Mouse (Mus musculus) hindbrain, embryonic 12.5 days (tissue): Measurements from ENCODE around the gene Hadhb. TPM values are rescaled to one million over a fixed set of nuclear protein-coding genes. Genes with fewer than 3 reads are reported as not detected.

Source experiments
- ATAC-seq: fragments of 200-750 bp; cut with Nextera tagmentation; 2 replicates; pipeline ENCODE4 v1.8.0; 2017; ENCODE audit warnings: moderate TSS enrichment; ENCODE audit not compliant: low FRiP score
- H3K27ac ChIP-seq: fragments of 300-500 bp; sonication (generic); 2 replicates; pipeline ENCODE4 v1.5.1; 2016; ENCODE audit warnings: mild to moderate bottlenecking
- H3K27me3 ChIP-seq: fragments of 300-500 bp; sonication (generic); 2 replicates; pipeline ENCODE4 v1.6.1; 2016; ENCODE audit warnings: mild to moderate bottlenecking
- H3K36me3 ChIP-seq: fragments of 300-500 bp; sonication (generic); 2 replicates; pipeline ENCODE4 v1.6.1; 2016; ENCODE audit warnings: mild to moderate bottlenecking
- H3K4me1 ChIP-seq: fragments of 300-500 bp; sonication (generic); 2 replicates; pipeline ENCODE4 v1.6.1; 2016
- H3K4me2 ChIP-seq: fragments of 300-500 bp; sonication (generic); replicated peaks from 2 replicates; pipeline ENCODE4 v1.6.1; 2016; ENCODE audit warnings: mild to moderate bottlenecking
- H3K4me3 ChIP-seq: fragments of 300-500 bp; sonication (generic); 2 replicates; pipeline ENCODE4 v1.5.1; 2016; ENCODE audit warnings: mild to moderate bottlenecking
- H3K9ac ChIP-seq: fragments of 300-500 bp; sonication (generic); 2 replicates; pipeline ENCODE4 v1.6.1; 2016; ENCODE audit warnings: mild to moderate bottlenecking, moderate library complexity
- H3K9me3 ChIP-seq: fragments of 300-500 bp; sonication (generic); replicated peaks from 2 replicates; pipeline ENCODE4 v1.6.1; 2016; ENCODE audit warnings: mild to moderate bottlenecking
- WGBS: fragments of 180-500 bp; shearing (Covaris S2); methylation state at CpG from one replicate; pipeline ENCODE4 v1.1.7; 2016; 5-methylcytosine and 5-hydroxymethylcytosine counted together
- polyA plus RNA-seq: library from polyadenylated mRNA; unstranded; fragments of >200 nt; fragmentation: Nextera tagmentation; extraction: Ambion mirVana; gene quantifications from 2 replicates; pipeline ENCODE4 v1.2.1, GENCODE M21; 2016

The Hadhb gene
- polyA plus RNA-seq, 1 experiment from 2014 or later = 84.8 TPM

DNA sequence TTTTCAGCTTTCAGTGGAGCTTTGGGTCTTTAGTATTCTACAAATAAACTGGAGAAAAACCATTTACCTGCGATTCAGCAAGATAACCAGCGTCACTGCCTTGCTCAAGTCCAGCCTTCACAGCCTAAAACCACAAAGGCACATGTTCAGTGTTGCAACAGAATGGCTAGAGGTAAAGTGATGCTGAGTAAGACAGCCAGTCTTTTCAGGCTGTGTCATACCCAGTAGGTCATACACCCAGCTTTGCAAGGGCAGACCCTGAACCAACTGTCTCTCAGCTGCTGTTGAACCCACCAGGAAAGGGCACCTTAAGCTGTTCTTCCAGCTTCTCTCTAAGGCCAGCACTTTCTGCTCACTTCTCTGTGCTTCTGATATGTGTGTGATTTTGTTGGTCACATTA lies 22.9 kb upstream of the Hadhb start:
- no peaks in the 10 kb centered on the region for H3K9me3 ChIP-seq
- ATAC-seq = no peak
- H3K4me1 ChIP-seq = no peaks in the 10 kb centered on the region
- no peaks in the 10 kb centered on the region for H3K27me3 ChIP-seq
- no peak overlapping the region for H3K4me2 ChIP-seq
- H3K4me3 ChIP-seq = no peak overlapping the region
- H3K9ac ChIP-seq = no peak overlapping the region
- 98% methylated on average over 2 of the region's 2 CpGs for WGBS
- no peak overlapping the region for H3K27ac ChIP-seq
- H3K36me3 ChIP-seq = peaks cover 71% of the 10 kb centered on the region

DNA sequence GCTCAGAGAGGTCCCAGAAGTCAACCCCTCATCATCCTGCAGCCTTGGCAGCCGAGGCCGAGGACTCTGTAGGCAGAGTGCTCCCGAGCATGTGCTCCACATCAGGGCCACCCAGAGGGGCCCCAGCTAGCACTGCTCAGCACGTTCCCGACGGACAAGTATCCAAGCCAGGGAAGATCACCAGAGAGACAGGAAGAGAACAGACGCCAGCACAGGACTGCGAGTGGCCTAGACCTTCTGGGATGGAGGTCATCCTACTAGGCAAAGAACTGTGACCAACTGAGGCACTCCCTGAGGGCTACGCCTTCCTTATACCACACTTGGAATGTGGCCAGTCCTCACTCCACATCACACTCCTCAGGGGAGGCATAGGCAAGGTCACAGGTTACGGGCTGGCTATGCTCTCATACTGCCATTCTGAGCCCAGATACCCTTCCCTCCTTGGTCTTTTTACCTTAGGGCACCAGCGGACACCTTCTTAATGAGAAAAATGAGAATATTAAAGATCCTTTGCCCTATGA lies 19.3 kb upstream of the Hadhb start:
- no peaks in the 10 kb centered on the region for H3K9me3 ChIP-seq
- ATAC-seq = no peak
- H3K4me1 ChIP-seq = no peaks in the 10 kb centered on the region
- H3K4me2 ChIP-seq = no peak overlapping the region
- H3K9ac ChIP-seq = no peak overlapping the region
- WGBS = 95% methylated on average over 11 of the region's 11 CpGs
- H3K36me3 ChIP-seq = peaks cover 73% of the 10 kb centered on the region
- H3K27ac ChIP-seq = no peak overlapping the region
- H3K4me3 ChIP-seq = no peak overlapping the region
- no peaks in the 10 kb centered on the region for H3K27me3 ChIP-seq

DNA sequence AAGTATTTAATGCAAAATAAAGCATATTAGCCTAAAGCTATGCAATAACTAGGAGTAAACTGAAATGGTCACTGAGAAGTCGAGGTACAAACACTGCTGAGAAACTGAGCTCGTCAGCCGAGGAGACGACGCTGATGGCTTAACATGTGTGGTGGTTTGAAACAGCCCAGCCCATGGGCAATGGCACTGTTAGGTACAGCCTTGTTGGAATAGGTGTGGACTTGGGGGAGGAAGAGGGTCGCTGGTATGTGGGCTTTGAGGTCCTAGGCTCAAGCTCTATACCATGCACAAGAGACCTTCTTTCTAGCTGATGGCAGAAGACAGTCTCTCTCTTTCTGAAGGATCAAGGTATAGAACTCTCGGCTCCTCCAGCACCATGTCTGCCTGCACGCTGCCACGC lies 17.8 kb upstream of the Hadhb start:
- Histone ChIP-seq H3K4me2 (no peak overlapping the region), H3K27ac (no peak overlapping the region), H3K27me3 (no peaks in the 10 kb centered on the region), H3K9ac (no peak overlapping the region), H3K36me3 (peaks cover 78% of the 10 kb centered on the region), H3K4me3 (no peak overlapping the region), H3K4me1 (no peaks in the 10 kb centered on the region), H3K9me3 (no peaks in the 10 kb centered on the region)
- no peak for ATAC-seq
- 89% methylated on average over 9 of the region's 9 CpGs for WGBS

DNA sequence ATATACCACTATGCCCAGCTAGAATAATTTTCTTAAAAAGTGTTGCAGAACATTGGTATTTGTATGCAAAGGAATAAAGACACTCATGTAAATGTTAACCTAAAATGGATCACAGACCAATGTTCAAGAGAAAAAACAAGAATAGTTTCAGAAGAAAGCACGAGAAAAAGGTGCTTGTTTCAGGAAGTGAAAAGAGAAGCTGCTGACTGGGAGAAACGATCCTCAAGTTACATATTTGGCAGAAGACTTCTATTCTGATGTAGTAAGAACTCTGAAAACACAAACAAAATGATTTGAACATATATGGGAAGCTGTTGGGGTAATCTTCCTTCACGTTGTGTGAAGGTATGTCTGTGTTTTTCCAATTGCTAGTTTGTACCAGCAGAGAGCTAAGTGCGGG lies 16.9 kb upstream of the Hadhb start:
- no peaks in the 10 kb centered on the region for H3K4me1 ChIP-seq
- H3K9me3 ChIP-seq = no peaks in the 10 kb centered on the region
- no peak overlapping the region for H3K4me3 ChIP-seq
- peaks cover 80% of the 10 kb centered on the region for H3K36me3 ChIP-seq
- ATAC-seq = no peak
- no peak overlapping the region for H3K9ac ChIP-seq
- H3K4me2 ChIP-seq = no peak overlapping the region
- H3K27me3 ChIP-seq = no peaks in the 10 kb centered on the region
- WGBS = 94% methylated on average over 4 of the region's 4 CpGs
- H3K27ac ChIP-seq = no peak overlapping the region

DNA sequence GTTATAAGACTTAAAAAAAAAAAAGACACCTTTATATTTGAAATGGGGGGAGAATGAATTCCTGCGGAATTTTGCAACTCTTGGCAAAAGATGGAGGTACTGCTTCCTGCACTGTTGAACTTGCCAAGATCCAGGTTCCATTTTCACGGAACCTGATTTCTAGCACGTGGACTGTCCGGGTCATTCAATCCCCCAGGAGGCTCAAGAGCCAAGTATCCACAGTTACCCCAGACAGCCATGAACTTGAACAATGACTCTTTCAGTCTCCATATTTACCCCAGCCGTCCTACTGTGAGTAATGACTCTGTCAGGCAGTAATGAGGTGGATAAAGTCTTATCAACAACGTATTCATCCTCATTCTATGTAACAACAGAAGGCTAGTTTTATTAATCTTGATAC lies 8.5 kb upstream of the Hadhb start:
- Histone ChIP-seq H3K4me2 (no peak overlapping the region), H3K9ac (no peak overlapping the region), H3K27ac (no peak overlapping the region), H3K9me3 (no peaks in the 10 kb centered on the region), H3K36me3 (peaks cover 48% of the 10 kb centered on the region), H3K4me3 (no peak overlapping the region), H3K4me1 (no peaks in the 10 kb centered on the region), H3K27me3 (no peaks in the 10 kb centered on the region)
- WGBS = 84% methylated on average over 6 of the region's 6 CpGs
- no peak for ATAC-seq

DNA sequence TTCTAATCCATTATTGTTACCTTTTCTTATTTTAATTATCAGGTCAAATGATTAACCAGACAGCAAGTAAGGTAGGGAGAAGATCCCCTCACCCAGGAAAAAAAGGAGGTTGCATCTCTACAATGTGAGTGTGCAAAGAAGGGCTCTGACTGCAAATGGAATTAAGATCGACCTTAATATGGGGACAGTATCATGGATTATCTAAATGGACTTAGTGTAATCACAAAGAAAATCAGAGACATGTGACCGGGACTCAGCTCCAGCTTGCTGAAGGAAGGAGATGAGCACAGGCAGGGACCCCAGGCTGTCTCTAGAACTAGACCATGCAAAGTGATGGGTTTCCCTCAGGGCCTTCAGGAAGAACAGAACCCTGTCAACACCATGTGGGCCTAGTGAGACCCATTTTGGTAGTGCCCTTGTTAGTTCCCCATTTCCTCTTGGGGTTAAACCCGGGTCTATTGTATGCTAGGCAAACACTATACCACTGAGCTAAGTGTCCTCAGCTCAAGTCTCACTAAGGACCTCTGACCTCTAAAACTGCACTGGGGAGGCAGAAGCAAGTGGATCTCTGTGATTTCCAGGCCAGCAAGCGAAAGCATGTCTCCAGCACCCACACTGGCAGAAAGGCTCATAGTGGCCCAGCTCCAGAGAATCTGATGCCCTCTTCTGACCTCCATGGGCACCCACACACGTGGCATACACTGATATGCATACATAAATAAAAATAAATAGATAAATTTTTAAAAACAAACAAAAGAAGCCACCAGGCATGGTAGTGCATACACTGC lies 6.7 kb upstream of the Hadhb start:
- H3K4me3 ChIP-seq = no peak overlapping the region
- 0 out of 2 replicates have a peak, but pooled peaks cover 1% of the 10 kb centered on the region for H3K4me1 ChIP-seq
- H3K9me3 ChIP-seq = no peaks in the 10 kb centered on the region
- 88% methylated on average over 5 of the region's 5 CpGs for WGBS
- no peak overlapping the region for H3K4me2 ChIP-seq
- no peak for ATAC-seq
- H3K27me3 ChIP-seq = no peaks in the 10 kb centered on the region
- H3K27ac ChIP-seq = no peak overlapping the region
- peaks cover 32% of the 10 kb centered on the region for H3K36me3 ChIP-seq
- no peak overlapping the region for H3K9ac ChIP-seq

DNA sequence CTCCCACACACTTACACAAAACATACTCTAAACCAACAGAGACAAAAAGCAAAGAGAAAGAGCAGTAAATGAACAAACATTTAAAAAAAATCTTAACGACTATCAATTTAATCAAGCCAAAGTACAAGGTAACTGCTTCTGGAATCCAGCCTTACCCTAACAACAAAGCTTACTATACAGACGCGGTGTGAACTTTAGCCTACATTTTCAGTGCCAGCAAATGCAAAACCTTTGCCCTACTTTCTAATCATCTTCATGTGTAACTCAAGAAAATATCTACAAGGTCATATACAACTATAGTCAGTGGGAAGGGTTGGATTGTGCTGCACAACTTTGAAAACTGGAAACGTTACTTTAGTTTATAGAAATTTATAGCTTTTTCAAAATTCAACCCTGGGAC lies 3.0 kb upstream of the Hadhb start:
- Histone ChIP-seq H3K9ac (no peak overlapping the region), H3K4me2 (no peak overlapping the region), H3K27ac (no peak overlapping the region), H3K4me1 (peaks cover 17% of the 10 kb centered on the region), H3K9me3 (no peaks in the 10 kb centered on the region), H3K4me3 (no peak overlapping the region), H3K27me3 (no peaks in the 10 kb centered on the region), H3K36me3 (no peaks in the 10 kb centered on the region)
- ATAC-seq = no peak
- WGBS = 78% methylated on average over 4 of the region's 4 CpGs

DNA sequence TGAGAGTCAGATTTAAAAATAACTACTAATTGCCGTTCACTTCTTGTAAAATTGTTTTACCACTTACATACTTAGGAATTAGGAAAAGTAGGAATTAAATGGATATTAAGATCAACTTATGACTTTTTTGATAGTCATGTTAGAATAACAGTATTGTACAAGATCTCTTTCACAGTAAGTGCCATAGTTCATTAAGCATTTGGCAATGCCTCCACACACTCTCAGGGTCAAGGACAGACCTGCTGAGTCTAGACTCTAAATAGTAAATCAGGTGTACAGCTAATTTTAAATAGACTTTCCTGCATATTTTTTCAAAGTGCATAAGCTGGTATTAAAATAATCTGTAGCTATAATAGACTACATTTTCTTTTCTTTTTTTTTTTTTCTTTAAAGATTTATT lies 2.6 kb upstream of the Hadhb start:
- H3K4me1 ChIP-seq = peaks cover 17% of the 10 kb centered on the region
- H3K36me3 ChIP-seq = no peaks in the 10 kb centered on the region
- no peak overlapping the region for H3K4me3 ChIP-seq
- no peaks in the 10 kb centered on the region for H3K27me3 ChIP-seq
- H3K9ac ChIP-seq = no peak overlapping the region
- no peak overlapping the region for H3K4me2 ChIP-seq
- ATAC-seq = no peak
- no peak overlapping the region for H3K27ac ChIP-seq
- WGBS = 88% methylated on average over 1 of the region's 1 CpGs
- H3K9me3 ChIP-seq = no peaks in the 10 kb centered on the region

DNA sequence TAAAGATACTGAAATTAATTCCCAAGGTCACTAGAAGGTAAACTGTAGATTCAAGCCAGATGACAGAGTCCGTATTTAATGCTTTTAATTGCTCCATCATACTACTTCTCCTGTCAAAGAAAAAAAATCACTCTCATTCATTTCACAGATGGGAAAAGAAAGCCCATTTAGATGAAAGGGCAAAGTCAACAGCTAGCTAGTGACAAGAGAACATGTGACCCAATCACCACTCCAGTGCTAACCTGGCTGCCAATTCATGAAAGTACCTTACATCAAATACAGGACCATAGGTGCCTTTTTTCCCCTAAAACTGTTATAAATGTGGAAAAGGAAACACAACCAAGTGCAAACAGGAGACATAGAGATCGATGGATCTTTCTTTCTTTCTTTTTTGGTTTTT lies 1.8 kb upstream of the Hadhb start:
- no peaks in the 10 kb centered on the region for H3K27me3 ChIP-seq
- H3K4me2 ChIP-seq = no peak overlapping the region
- no peaks in the 10 kb centered on the region for H3K9me3 ChIP-seq
- no peak for ATAC-seq
- H3K4me3 ChIP-seq = no peak overlapping the region
- H3K4me1 ChIP-seq = peaks cover 17% of the 10 kb centered on the region
- no peaks in the 10 kb centered on the region for H3K36me3 ChIP-seq
- H3K27ac ChIP-seq = no peak overlapping the region
- WGBS = 95% methylated on average over 2 of the region's 2 CpGs
- H3K9ac ChIP-seq = no peak overlapping the region

DNA sequence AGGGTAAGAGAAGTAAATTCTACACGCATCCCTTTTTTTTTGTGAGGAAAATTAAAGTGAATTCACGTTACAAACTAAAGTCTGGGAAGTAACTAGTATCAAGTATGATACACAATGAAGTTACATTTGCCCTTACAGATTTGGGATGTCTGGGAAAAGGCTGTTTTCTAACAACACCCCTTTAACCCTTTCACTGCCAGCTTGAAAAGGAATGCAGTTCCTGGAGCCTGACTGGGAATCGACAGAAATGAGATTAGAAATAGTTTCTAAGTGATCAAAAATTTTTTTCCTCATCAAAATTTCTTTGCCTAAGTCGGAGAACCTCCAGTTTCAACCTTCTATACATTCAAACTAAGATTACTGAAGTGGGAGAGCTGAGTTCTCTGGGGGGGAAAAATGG lies 1.0 kb upstream of the Hadhb start:
- 23% methylated on average over 4 of the region's 4 CpGs for WGBS
- Histone ChIP-seq H3K27ac (no peak overlapping the region), H3K4me1 (peaks cover 17% of the 10 kb centered on the region), H3K27me3 (no peaks in the 10 kb centered on the region), H3K9ac (peak overlapping the region; percentile 86), H3K4me3 (peak overlapping the region; percentile 74), H3K4me2 (peak overlapping the region; percentile 77), H3K36me3 (no peaks in the 10 kb centered on the region), H3K9me3 (no peaks in the 10 kb centered on the region)
- ATAC-seq = no peak

DNA sequence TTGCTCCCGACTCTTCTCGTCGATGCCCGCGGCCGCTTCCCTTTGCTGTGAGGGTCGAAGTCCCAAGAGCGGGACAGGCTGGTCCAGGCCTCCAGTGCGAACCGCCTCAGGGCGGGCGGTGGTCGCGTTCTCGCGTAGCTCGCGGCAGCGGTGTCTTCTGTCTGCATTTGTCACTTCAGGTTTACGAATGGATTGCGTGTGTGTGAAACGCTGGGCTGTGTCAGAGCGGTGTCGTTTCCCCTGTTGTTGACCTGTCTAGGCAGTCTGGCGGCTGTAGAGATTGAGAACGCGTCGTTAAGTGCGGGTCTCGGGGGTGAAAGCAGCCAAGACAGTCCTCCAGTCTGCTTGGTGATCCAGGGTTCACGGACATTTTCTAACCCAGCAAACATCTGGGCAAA lies 346 bp downstream of the Hadhb start:
- Histone ChIP-seq H3K27ac (peak overlapping the region; percentile 81), H3K9me3 (no peaks in the 10 kb centered on the region), H3K27me3 (no peaks in the 10 kb centered on the region), H3K36me3 (no peaks in the 10 kb centered on the region), H3K4me2 (peak overlapping the region; percentile 77), H3K4me3 (peak overlapping the region; percentile 74), H3K9ac (peak overlapping the region; percentile 86), H3K4me1 (peaks cover 17% of the 10 kb centered on the region)
- 0% methylated on average over 31 of the region's 31 CpGs for WGBS
- ATAC-seq = peak; percentile 73

DNA sequence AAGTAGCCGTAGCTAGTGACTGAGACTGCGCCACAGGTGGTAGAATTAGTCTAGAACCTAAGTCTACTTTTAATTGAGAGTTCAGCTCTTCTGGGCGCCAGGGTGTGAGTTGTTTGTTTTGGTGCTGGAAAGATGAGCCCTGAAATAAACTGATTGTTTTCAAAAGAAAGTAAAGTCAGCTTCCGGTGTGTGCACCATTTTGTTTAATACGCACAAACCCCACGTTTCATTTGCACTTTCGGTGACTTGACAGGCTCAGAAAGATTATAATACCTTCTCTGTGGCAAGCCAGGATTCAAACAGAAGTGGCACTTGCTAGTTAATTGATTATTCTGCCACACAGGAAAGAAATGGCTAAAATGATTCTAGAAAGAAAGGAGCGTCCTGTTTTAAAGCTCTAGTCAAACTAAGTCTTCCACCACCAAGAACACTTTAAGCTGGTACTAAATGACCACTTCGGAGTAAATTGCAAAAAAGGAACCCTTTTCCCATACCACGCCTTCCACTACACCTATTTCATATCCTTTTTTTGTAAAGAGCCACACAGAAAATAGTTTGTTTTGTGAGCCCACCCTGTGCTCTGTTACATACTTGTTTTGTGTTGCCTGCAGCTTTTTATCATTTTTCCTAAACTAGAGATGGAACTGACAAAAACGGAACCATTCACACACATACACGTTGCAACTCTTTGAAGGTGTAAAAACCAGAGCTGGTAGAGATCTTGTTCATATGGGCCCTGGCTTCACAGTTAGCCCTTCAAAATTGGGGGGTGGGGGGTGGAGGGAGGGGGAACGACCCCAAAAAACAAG lies 977 bp downstream of the Hadhb start:
- H3K4me3 ChIP-seq = peak overlapping the region; percentile 74
- H3K27me3 ChIP-seq = no peaks in the 10 kb centered on the region
- WGBS = 39% methylated on average over 13 of the region's 13 CpGs
- H3K4me1 ChIP-seq = peaks cover 17% of the 10 kb centered on the region
- H3K9me3 ChIP-seq = no peaks in the 10 kb centered on the region
- peak overlapping the region; percentile 77 for H3K4me2 ChIP-seq
- peak overlapping the region; percentile 86 for H3K9ac ChIP-seq
- H3K27ac ChIP-seq = peak overlapping the region; percentile 81; the same call in 1 of the 2 replicates
- H3K36me3 ChIP-seq = no peaks in the 10 kb centered on the region
- no peak for ATAC-seq
